Mouse (Mus musculus): ENCODE measurements around the gene Wdr11. TPM values are rescaled to one million over a fixed set of nuclear protein-coding genes. Genes with fewer than 3 reads are reported as not detected.

Gene Wdr11
- polyA plus RNA-seq, 1 experiment from 2014 or later = 31.4 TPM

DNA sequence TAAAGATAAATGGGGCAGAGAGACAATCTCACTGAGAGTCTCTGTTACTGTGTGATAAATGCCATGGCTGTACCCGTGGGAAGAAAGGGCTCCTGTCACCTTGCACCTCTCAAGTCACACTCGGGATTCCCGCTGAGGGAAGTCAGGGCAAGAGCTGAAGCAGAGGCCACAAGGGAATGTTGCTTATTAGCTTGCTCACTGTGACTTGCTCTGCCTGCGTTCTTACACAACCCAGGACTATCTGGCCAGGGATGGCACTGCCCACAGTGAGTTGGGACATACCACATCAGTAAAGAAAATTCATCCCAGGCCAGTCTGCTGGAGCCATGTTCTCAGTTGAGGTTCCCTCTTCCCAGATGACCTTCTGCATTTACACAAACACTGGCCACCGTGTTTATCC is 29.5 kb downstream of the Wdr11 start:
- H3K27ac ChIP-seq (ENCODE audit: low read depth, low read length) = no peak overlapping the region
- H3K4me2 ChIP-seq = no peak overlapping the region
- no peak for ATAC-seq (replicated peaks; ENCODE audit: insufficient number of reproducible peaks, low FRiP score, low TSS enrichment)
- H3K4me1 ChIP-seq (ENCODE audit: control insufficient read depth, insufficient read depth, low read length) = no peaks in the 10 kb centered on the region
- no peak overlapping the region for H3K9ac ChIP-seq (ENCODE audit: low read depth, low read length)
- WGBS (ENCODE audit: insufficient replicate concordance) = 90% methylated on average over 5 of the region's 5 CpGs
- no peaks in the 10 kb centered on the region for H3K9me3 ChIP-seq (replicated peaks; ENCODE audit: control insufficient read depth, low read length)
- no peaks in the 10 kb centered on the region for H3K27me3 ChIP-seq (ENCODE audit: control insufficient read depth, insufficient read depth, low read length)
- H3K4me3 ChIP-seq (ENCODE audit: low read depth, low read length) = no peak overlapping the region
- H3K36me3 ChIP-seq (ENCODE audit: control insufficient read depth, insufficient read depth, low read length) = peaks cover 28% of the 10 kb centered on the region

DNA sequence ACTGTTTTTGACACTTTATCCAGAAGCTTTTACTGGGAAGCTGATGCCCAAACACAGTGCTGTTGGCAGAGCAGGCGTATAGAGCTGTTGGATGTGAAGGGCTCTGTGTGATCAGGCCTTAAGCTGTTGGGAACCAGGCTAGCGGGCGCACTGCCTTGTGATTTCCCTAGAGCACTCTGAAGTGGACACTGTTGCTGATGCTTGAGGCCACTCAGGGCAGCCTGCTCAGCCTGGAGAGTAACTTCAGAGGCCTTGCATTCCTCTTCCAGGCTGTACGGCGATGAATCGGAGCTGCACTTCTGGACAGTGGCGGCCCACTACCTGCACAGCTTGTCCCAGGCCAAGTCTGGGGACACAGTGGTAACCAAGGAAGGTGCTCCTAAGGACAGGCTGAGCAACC is 38.7 kb downstream of the Wdr11 start:
- no peak for ATAC-seq (replicated peaks; ENCODE audit: insufficient number of reproducible peaks, low FRiP score, low TSS enrichment)
- WGBS (ENCODE audit: insufficient replicate concordance) = 76% methylated on average over 7 of the region's 7 CpGs
- Histone ChIP-seq H3K4me1 (ENCODE audit: control insufficient read depth, insufficient read depth, low read length) (no peaks in the 10 kb centered on the region; the same call in 1 of the 2 replicates), H3K4me2 (no peak overlapping the region), H3K9ac (ENCODE audit: low read depth, low read length) (no peak overlapping the region), H3K27ac (ENCODE audit: low read depth, low read length) (no peak overlapping the region), H3K36me3 (ENCODE audit: control insufficient read depth, insufficient read depth, low read length) (peaks cover 28% of the 10 kb centered on the region), H3K27me3 (ENCODE audit: control insufficient read depth, insufficient read depth, low read length) (no peaks in the 10 kb centered on the region), H3K4me3 (ENCODE audit: low read depth, low read length) (no peak overlapping the region), H3K9me3 (replicated peaks; ENCODE audit: control insufficient read depth, low read length) (no peaks in the 10 kb centered on the region)

DNA sequence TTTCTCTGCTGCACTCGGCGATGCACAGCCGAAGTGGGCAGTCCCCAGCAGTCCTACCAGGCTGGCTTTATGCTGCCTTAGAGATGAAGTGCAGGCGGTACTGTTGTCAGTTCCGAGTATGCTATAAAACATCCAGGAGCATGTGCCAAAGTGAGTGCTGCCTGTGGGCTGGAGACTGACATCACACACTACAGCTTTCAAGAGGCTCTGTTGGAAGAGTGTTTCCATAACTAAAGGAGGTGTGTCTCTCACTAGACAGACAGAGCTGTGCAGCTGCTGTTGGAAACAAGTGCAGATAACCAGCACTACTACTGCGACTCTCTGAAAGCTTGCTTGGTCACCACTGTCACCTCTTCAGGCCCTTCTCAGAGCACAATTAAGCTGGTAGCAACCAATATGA is 39.8 kb downstream of the Wdr11 start:
- H3K4me2 ChIP-seq = no peak overlapping the region

DNA sequence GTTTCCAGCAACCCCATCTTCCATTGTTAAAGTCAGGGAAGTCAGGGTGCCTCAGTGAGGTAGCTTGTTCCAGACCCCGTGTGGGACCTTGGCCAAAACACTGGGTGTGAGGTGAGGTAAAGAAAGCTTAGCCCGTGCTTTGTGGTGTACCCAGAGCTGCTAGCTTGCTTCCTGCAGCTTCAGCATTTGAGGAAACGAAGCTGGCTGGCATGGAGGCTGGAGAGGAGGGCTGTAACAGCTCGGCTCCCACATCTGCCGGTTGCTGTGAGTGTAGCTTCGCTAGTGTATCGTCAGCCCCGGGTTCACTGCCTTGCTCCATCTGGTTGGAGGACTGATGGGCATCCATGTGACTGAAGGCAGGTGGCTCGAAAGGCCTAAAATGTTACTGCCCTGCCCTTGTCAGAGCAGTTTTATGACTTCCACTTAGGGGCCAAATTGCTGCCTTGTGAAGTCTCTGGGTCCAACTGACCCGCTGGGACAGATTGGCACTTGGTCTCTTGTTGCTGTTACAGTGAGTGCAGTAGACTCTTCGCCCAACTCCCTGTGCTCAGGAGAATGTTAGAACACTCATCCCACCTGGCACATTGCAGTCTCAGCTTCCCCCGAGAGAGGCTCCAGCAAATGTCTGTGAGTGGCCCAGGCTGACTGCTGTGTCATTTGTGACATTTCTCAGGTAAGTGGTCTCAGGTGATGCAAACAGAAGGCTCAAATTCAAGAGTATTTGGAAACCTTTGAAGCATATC is 44.4 kb downstream of the Wdr11 start:
- no peak overlapping the region for H3K4me3 ChIP-seq (ENCODE audit: low read depth, low read length)
- no peak overlapping the region for H3K27ac ChIP-seq (ENCODE audit: low read depth, low read length)
- H3K4me1 ChIP-seq (ENCODE audit: control insufficient read depth, insufficient read depth, low read length) = no peaks in the 10 kb centered on the region; the same call in 1 of the 2 replicates
- no peak overlapping the region for H3K9ac ChIP-seq (ENCODE audit: low read depth, low read length)
- no peak for ATAC-seq (replicated peaks; ENCODE audit: insufficient number of reproducible peaks, low FRiP score, low TSS enrichment)
- no peaks in the 10 kb centered on the region for H3K9me3 ChIP-seq (replicated peaks; ENCODE audit: control insufficient read depth, low read length)
- peaks cover 27% of the 10 kb centered on the region for H3K36me3 ChIP-seq (ENCODE audit: control insufficient read depth, insufficient read depth, low read length)
- H3K4me2 ChIP-seq = no peak overlapping the region
- no peaks in the 10 kb centered on the region for H3K27me3 ChIP-seq (ENCODE audit: control insufficient read depth, insufficient read depth, low read length)
- 88% methylated on average over 12 of the region's 12 CpGs for WGBS (ENCODE audit: insufficient replicate concordance)

More for the DNA sequence above, 39.8 kb downstream of the Wdr11 start:
- Histone ChIP-seq H3K27me3 (ENCODE audit: control insufficient read depth, insufficient read depth, low read length) (no peaks in the 10 kb centered on the region), H3K9me3 (replicated peaks; ENCODE audit: control insufficient read depth, low read length) (no peaks in the 10 kb centered on the region), H3K4me1 (ENCODE audit: control insufficient read depth, insufficient read depth, low read length) (no peaks in the 10 kb centered on the region; the same call in 1 of the 2 replicates), H3K36me3 (ENCODE audit: control insufficient read depth, insufficient read depth, low read length) (peaks cover 28% of the 10 kb centered on the region), H3K9ac (ENCODE audit: low read depth, low read length) (no peak overlapping the region), H3K27ac (ENCODE audit: low read depth, low read length) (no peak overlapping the region), H3K4me3 (ENCODE audit: low read depth, low read length) (no peak overlapping the region)
- ATAC-seq (replicated peaks; ENCODE audit: insufficient number of reproducible peaks, low FRiP score, low TSS enrichment) = 0 out of 2 replicates have a peak, but pooled peaks have one; percentile 39
- WGBS (ENCODE audit: insufficient replicate concordance) = 69% methylated on average over 6 of the region's 6 CpGs

DNA sequence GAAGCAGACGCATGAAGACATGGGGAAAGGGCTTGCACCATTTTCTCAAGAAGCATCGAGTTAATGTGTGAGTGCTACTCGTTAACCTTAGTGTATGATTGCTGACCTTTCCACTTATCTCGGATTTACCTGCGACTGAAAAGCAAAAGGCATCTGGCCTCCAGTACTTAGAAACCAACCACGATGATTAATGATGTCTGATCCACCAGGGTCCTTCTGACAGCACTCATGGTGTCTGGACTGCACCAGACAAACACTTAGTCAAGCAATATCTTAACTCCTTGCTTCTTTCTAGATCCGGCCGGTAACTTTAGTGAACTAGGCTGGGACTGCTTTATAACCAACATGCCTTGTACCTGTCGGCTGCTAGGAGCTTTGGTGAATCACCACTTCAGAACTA is 45.3 kb downstream of the Wdr11 start:
- WGBS (ENCODE audit: insufficient replicate concordance) = 69% methylated on average over 9 of the region's 9 CpGs
- H3K27me3 ChIP-seq (ENCODE audit: control insufficient read depth, insufficient read depth, low read length) = no peaks in the 10 kb centered on the region
- H3K36me3 ChIP-seq (ENCODE audit: control insufficient read depth, insufficient read depth, low read length) = peaks cover 20% of the 10 kb centered on the region
- no peak overlapping the region for H3K4me3 ChIP-seq (ENCODE audit: low read depth, low read length)
- ATAC-seq (replicated peaks; ENCODE audit: insufficient number of reproducible peaks, low FRiP score, low TSS enrichment) = no peak
- H3K9me3 ChIP-seq (replicated peaks; ENCODE audit: control insufficient read depth, low read length) = no peaks in the 10 kb centered on the region
- no peak overlapping the region for H3K27ac ChIP-seq (ENCODE audit: low read depth, low read length)
- no peak overlapping the region for H3K4me2 ChIP-seq
- H3K9ac ChIP-seq (ENCODE audit: low read depth, low read length) = no peak overlapping the region
- no peaks in the 10 kb centered on the region; the same call in 1 of the 2 replicates for H3K4me1 ChIP-seq (ENCODE audit: control insufficient read depth, insufficient read depth, low read length)

DNA sequence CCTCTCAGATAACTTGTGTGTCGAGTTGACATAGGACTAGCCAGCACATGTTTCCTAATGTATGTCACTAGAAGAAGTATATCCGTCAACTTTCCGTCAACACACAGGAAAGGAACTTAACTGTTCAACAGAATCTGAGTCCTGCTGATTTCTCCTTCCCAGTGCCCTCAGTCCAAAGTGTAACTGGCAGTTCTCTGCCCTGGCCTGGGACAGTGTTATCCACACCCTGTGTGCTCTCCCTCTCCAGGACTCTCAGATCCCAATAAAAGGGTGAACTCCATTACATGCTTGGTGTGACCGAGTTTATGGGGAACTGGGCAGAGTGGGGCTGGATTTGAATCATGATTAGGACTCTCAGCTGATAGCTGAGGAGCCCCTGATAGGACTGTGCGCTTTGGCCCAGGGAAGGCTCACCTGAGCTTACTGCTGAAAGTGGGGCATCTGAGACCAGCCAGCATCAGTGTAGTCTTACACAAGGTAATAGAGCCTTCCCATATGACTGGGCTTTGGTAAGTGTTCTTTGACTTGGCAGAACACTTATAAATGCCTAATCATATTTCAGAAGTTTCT is 46.3 kb downstream of the Wdr11 start:
- ATAC-seq (replicated peaks; ENCODE audit: insufficient number of reproducible peaks, low FRiP score, low TSS enrichment) = no peak
- WGBS (ENCODE audit: insufficient replicate concordance) = 73% methylated on average over 5 of the region's 5 CpGs
- no peak overlapping the region for H3K4me3 ChIP-seq (ENCODE audit: low read depth, low read length)
- no peaks in the 10 kb centered on the region for H3K4me1 ChIP-seq (ENCODE audit: control insufficient read depth, insufficient read depth, low read length)
- H3K36me3 ChIP-seq (ENCODE audit: control insufficient read depth, insufficient read depth, low read length) = peaks cover 13% of the 10 kb centered on the region
- H3K4me2 ChIP-seq = no peak overlapping the region
- H3K9ac ChIP-seq (ENCODE audit: low read depth, low read length) = no peak overlapping the region
- H3K27ac ChIP-seq (ENCODE audit: low read depth, low read length) = no peak overlapping the region
- no peaks in the 10 kb centered on the region for H3K27me3 ChIP-seq (ENCODE audit: control insufficient read depth, insufficient read depth, low read length)
- H3K9me3 ChIP-seq (replicated peaks; ENCODE audit: control insufficient read depth, low read length) = no peaks in the 10 kb centered on the region

DNA sequence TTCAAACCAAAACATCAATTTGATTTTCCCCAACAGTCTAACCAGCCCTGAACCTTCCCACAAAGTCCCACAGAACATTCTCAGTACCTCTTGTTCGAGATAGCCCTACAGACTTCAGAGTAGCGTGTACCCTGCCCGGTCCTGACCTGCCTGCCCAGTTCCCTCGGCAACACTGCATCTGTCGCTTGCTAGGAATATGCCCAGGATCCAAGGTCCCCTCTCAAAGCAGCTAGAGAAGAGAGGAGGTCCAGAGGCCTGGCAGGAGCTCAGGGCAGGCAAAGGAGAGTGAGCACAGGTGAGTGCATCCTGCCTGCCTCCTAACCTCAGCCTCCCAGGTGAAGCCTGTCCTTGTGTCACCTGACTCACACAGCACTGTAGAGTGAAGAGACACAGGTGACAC is 47.3 kb downstream of the Wdr11 start:
- Histone ChIP-seq H3K9me3 (replicated peaks; ENCODE audit: control insufficient read depth, low read length) (no peaks in the 10 kb centered on the region), H3K27me3 (ENCODE audit: control insufficient read depth, insufficient read depth, low read length) (no peaks in the 10 kb centered on the region), H3K4me1 (ENCODE audit: control insufficient read depth, insufficient read depth, low read length) (no peaks in the 10 kb centered on the region), H3K4me2 (no peak overlapping the region), H3K27ac (ENCODE audit: low read depth, low read length) (no peak overlapping the region), H3K36me3 (ENCODE audit: control insufficient read depth, insufficient read depth, low read length) (peaks cover 7% of the 10 kb centered on the region), H3K9ac (ENCODE audit: low read depth, low read length) (no peak overlapping the region), H3K4me3 (ENCODE audit: low read depth, low read length) (no peak overlapping the region)
- WGBS (ENCODE audit: insufficient replicate concordance) = 89% methylated on average over 5 of the region's 5 CpGs
- no peak for ATAC-seq (replicated peaks; ENCODE audit: insufficient number of reproducible peaks, low FRiP score, low TSS enrichment)

DNA sequence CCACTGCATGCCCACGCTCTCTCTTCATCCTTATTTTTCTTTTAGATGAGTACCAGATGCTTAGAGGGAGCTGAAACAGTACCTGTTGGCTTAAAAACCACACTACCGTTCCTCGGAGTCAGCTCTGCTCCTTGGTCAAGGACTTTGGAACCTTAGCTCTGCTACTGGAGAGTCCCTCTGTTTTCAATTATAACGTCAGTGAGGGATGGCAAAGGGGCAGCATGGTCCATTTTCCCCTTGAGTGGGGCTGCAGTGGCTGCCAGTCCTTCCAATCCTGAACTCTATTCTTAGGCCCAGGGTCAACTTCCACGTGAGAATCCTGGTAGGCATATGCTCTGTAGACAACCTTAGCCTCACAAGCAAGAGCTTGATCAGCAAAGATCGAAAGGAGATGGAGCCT is 48.2 kb downstream of the Wdr11 start:
- Histone ChIP-seq H3K9me3 (replicated peaks; ENCODE audit: control insufficient read depth, low read length) (no peaks in the 10 kb centered on the region), H3K4me2 (no peak overlapping the region), H3K27me3 (ENCODE audit: control insufficient read depth, insufficient read depth, low read length) (no peaks in the 10 kb centered on the region), H3K4me1 (ENCODE audit: control insufficient read depth, insufficient read depth, low read length) (no peaks in the 10 kb centered on the region), H3K4me3 (ENCODE audit: low read depth, low read length) (no peak overlapping the region), H3K27ac (ENCODE audit: low read depth, low read length) (no peak overlapping the region), H3K36me3 (ENCODE audit: control insufficient read depth, insufficient read depth, low read length) (no peaks in the 10 kb centered on the region; the same call in none of the 2 replicates), H3K9ac (ENCODE audit: low read depth, low read length) (no peak overlapping the region)
- ATAC-seq (replicated peaks; ENCODE audit: insufficient number of reproducible peaks, low FRiP score, low TSS enrichment) = no peak
- WGBS (ENCODE audit: insufficient replicate concordance) = 76% methylated on average over 6 of the region's 6 CpGs

DNA sequence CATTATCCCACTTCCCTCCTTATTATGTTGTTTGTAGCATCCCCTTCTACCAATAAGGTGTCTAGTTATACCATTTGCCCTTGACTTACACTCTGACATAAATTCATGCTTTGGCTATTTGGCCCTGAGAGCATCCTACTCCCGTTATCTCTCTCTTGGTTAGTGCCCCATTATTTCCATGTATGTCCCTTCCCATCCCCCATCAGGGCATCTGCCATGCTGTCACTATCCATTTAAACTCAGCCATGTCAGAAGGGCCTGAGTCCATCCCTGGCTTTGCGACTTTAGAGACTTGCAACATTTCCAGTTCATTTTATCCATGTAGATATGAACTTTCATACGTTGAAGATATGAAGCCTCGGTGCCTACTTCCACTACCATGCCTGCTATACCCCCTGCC is 51.6 kb downstream of the Wdr11 start:
- no peaks in the 10 kb centered on the region for H3K27me3 ChIP-seq (ENCODE audit: control insufficient read depth, insufficient read depth, low read length)
- H3K4me1 ChIP-seq (ENCODE audit: control insufficient read depth, insufficient read depth, low read length) = no peaks in the 10 kb centered on the region
- H3K27ac ChIP-seq (ENCODE audit: low read depth, low read length) = no peak overlapping the region
- no peak for ATAC-seq (replicated peaks; ENCODE audit: insufficient number of reproducible peaks, low FRiP score, low TSS enrichment)
- no peaks in the 10 kb centered on the region for H3K36me3 ChIP-seq (ENCODE audit: control insufficient read depth, insufficient read depth, low read length)
- no peak overlapping the region for H3K4me3 ChIP-seq (ENCODE audit: low read depth, low read length)
- H3K9me3 ChIP-seq (replicated peaks; ENCODE audit: control insufficient read depth, low read length) = no peaks in the 10 kb centered on the region
- no peak overlapping the region for H3K4me2 ChIP-seq
- WGBS (ENCODE audit: insufficient replicate concordance) = 74% methylated on average over 4 of the region's 4 CpGs
- no peak overlapping the region for H3K9ac ChIP-seq (ENCODE audit: low read depth, low read length)
